Mouse (Mus musculus): Measurements from ENCODE around the gene Fabp3. TPM values are rescaled to one million over a fixed set of nuclear protein-coding genes. Genes with fewer than 3 reads are reported as not detected.

The Fabp3 gene
- polyA plus RNA-seq (2012; ENCODE audit: insufficient read depth, insufficient read length, missing spikeins) = 1,247 and 2,143 TPM in 2 replicates

GRCm38 (mm10) chr4:130308231-130309081, at the start of gene Fabp3, which contains the start of gene Gm10570:
Gene Fabp3, plus strand, starts transcription at chr4:130308595.
Gene Gm10570, minus strand, starts transcription at chr4:130308674.
- no peaks in the 10 kb centered on the region for H3K4me1 ChIP-seq (ENCODE audit: control insufficient read depth, insufficient read depth, insufficient read length, low read length)
- H3K4me3 ChIP-seq (ENCODE audit: insufficient read depth, low read depth, low read length) = peak within 1 kb of the TSS; percentile 71
- H3K27ac ChIP-seq (replicated peaks; ENCODE audit: low read depth, low read length) = peak within 1 kb of the TSS; percentile 94

GRCm38 (mm10) chr4:130260406-130260805, 48.0 kb upstream of the Fabp3 start:
- Histone ChIP-seq H3K27ac (replicated peaks; ENCODE audit: low read depth, low read length) (no peak overlapping the region), H3K4me3 (ENCODE audit: insufficient read depth, low read depth, low read length) (no peak overlapping the region)

GRCm38 (mm10) chr4:130264131-130264530, 44.3 kb upstream of the Fabp3 start:
- Histone ChIP-seq H3K4me1 (ENCODE audit: control insufficient read depth, insufficient read depth, insufficient read length, low read length) (no peaks in the 10 kb centered on the region), H3K27ac (replicated peaks; ENCODE audit: low read depth, low read length) (no peak overlapping the region), H3K4me3 (ENCODE audit: insufficient read depth, low read depth, low read length) (no peak overlapping the region)

More at GRCm38 (mm10) chr4:130260406-130260805, 48.0 kb upstream of the Fabp3 start:
- no peaks in the 10 kb centered on the region for H3K4me1 ChIP-seq (ENCODE audit: control insufficient read depth, insufficient read depth, insufficient read length, low read length)

GRCm38 (mm10) chr4:130264698-130265349, 43.6 kb upstream of the Fabp3 start:
- Histone ChIP-seq H3K4me3 (ENCODE audit: insufficient read depth, low read depth, low read length) (no peak overlapping the region), H3K4me1 (ENCODE audit: control insufficient read depth, insufficient read depth, insufficient read length, low read length) (no peaks in the 10 kb centered on the region), H3K27ac (replicated peaks; ENCODE audit: low read depth, low read length) (no peak overlapping the region)

- Histone ChIP-seq H3K27ac (replicated peaks; ENCODE audit: low read depth, low read length) (no peak overlapping the region), H3K4me1 (ENCODE audit: control insufficient read depth, insufficient read depth, insufficient read length, low read length) (no peaks in the 10 kb centered on the region), H3K4me3 (ENCODE audit: insufficient read depth, low read depth, low read length) (peak overlapping the region; percentile 22; the same call in 1 of the 2 replicates)
Measured at GRCm38 (mm10) chr4:130266601-130267000, 41.8 kb upstream of the Fabp3 start.

GRCm38 (mm10) chr4:130267069-130267468, 41.3 kb upstream of the Fabp3 start:
- no peak overlapping the region for H3K27ac ChIP-seq (replicated peaks; ENCODE audit: low read depth, low read length)
- no peak overlapping the region for H3K4me3 ChIP-seq (ENCODE audit: insufficient read depth, low read depth, low read length)
- H3K4me1 ChIP-seq (ENCODE audit: control insufficient read depth, insufficient read depth, insufficient read length, low read length) = no peaks in the 10 kb centered on the region

- Histone ChIP-seq H3K4me3 (ENCODE audit: insufficient read depth, low read depth, low read length) (no peak overlapping the region), H3K4me1 (ENCODE audit: control insufficient read depth, insufficient read depth, insufficient read length, low read length) (no peaks in the 10 kb centered on the region), H3K27ac (replicated peaks; ENCODE audit: low read depth, low read length) (no peak overlapping the region)
Measured at GRCm38 (mm10) chr4:130268736-130269135, 39.7 kb upstream of the Fabp3 start.

- no peak overlapping the region for H3K27ac ChIP-seq (replicated peaks; ENCODE audit: low read depth, low read length)
- H3K4me1 ChIP-seq (ENCODE audit: control insufficient read depth, insufficient read depth, insufficient read length, low read length) = no peaks in the 10 kb centered on the region
- H3K4me3 ChIP-seq (ENCODE audit: insufficient read depth, low read depth, low read length) = no peak overlapping the region
Measured at GRCm38 (mm10) chr4:130270089-130270488, 38.3 kb upstream of the Fabp3 start.

GRCm38 (mm10) chr4:130270611-130271347, 37.6 kb upstream of the Fabp3 start:
- Histone ChIP-seq H3K4me3 (ENCODE audit: insufficient read depth, low read depth, low read length) (no peak overlapping the region), H3K27ac (replicated peaks; ENCODE audit: low read depth, low read length) (no peak overlapping the region), H3K4me1 (ENCODE audit: control insufficient read depth, insufficient read depth, insufficient read length, low read length) (no peaks in the 10 kb centered on the region)

- Histone ChIP-seq H3K4me3 (ENCODE audit: insufficient read depth, low read depth, low read length) (no peak overlapping the region), H3K4me1 (ENCODE audit: control insufficient read depth, insufficient read depth, insufficient read length, low read length) (no peaks in the 10 kb centered on the region), H3K27ac (replicated peaks; ENCODE audit: low read depth, low read length) (no peak overlapping the region)
Measured at GRCm38 (mm10) chr4:130273698-130274345, 34.6 kb upstream of the Fabp3 start.

- H3K4me3 ChIP-seq (ENCODE audit: insufficient read depth, low read depth, low read length) = peak overlapping the region; percentile 35; the same call in 1 of the 2 replicates
- no peak overlapping the region for H3K27ac ChIP-seq (replicated peaks; ENCODE audit: low read depth, low read length)
- H3K4me1 ChIP-seq (ENCODE audit: control insufficient read depth, insufficient read depth, insufficient read length, low read length) = no peaks in the 10 kb centered on the region
Measured at GRCm38 (mm10) chr4:130274346-130275015, 33.9 kb upstream of the Fabp3 start.

GRCm38 (mm10) chr4:130275016-130275822, 33.2 kb upstream of the Fabp3 start:
- Histone ChIP-seq H3K4me3 (ENCODE audit: insufficient read depth, low read depth, low read length) (peak overlapping the region; percentile 35; the same call in 1 of the 2 replicates), H3K4me1 (ENCODE audit: control insufficient read depth, insufficient read depth, insufficient read length, low read length) (no peaks in the 10 kb centered on the region), H3K27ac (replicated peaks; ENCODE audit: low read depth, low read length) (no peak overlapping the region)

- H3K4me3 ChIP-seq (ENCODE audit: insufficient read depth, low read depth, low read length) = no peak overlapping the region
- H3K27ac ChIP-seq (replicated peaks; ENCODE audit: low read depth, low read length) = no peak overlapping the region
- no peaks in the 10 kb centered on the region for H3K4me1 ChIP-seq (ENCODE audit: control insufficient read depth, insufficient read depth, insufficient read length, low read length)
Measured at GRCm38 (mm10) chr4:130275823-130276105, 32.6 kb upstream of the Fabp3 start.
